In genomic region chr19:59459158-59459781, GRCm38 (mm10) we compare ENCODE assay signal across 9 mouse cellular contexts. TPM values are rescaled to one million over a fixed set of nuclear protein-coding genes. Genes with fewer than 3 reads are reported as not detected.
A peak's percentile ranks its signal among the peaks of the same experiment; 100 is the strongest.
DNase-seq lines count a peak whose midpoint lies in the region; ATAC-seq and TF ChIP-seq lines count a peak whose summit lies in the region.
"Had no signal": no experiment of that assay in that cellular context is flagged by ENCODE, and none has a peak within 500 bp of the region (broad histone marks: within the 10 kb centered on the region; RNA-seq: fewer than 3 reads in every experiment).

No protein-coding gene starts in this region.

- under 1% methylated on average over 51 of the region's 75 CpGs for WGBS in hindbrain, embryonic 11.5 days
- WGBS in limb, embryonic 14.5 days: under 1% methylated on average over 60 of the region's 75 CpGs
- WGBS in stomach, embryonic 15.5 days: under 1% methylated on average over 74 of the region's 75 CpGs

- peaks cover 89% of the 10 kb centered on the region for H3K27me3 ChIP-seq in hindbrain, embryonic 11.5 days (ENCODE audit: control insufficient read depth, insufficient read depth, low read length)
- H3K27me3 ChIP-seq in limb, embryonic 14.5 days (ENCODE audit: control insufficient read depth, insufficient read depth, low read length): peaks cover 87% of the 10 kb centered on the region
- H3K27me3 ChIP-seq in stomach, embryonic 15.5 days (replicated peaks): peaks cover 94% of the 10 kb centered on the region

- no peak for TF ChIP-seq POLR2A in limb, embryonic 14.5 days (IDR thresholded peaks at IDR 0.05; ENCODE audit: borderline replicate concordance, extremely low read depth, insufficient read depth, insufficient read length)

- ATAC-seq in hindbrain, embryonic 11.5 days (ENCODE audit: low FRiP score): peak; percentile 37
- peak; percentile 24 for ATAC-seq in limb, embryonic 14.5 days (ENCODE audit: low FRiP score, low read depth)
- ATAC-seq in stomach, embryonic 15.5 days (ENCODE audit: insufficient read depth, low FRiP score, low read depth): no peak
- ATAC-seq in monocyte, adult 5-6 weeks (replicated peaks; ENCODE audit: insufficient number of reproducible peaks, low FRiP score, low TSS enrichment, poor library complexity, severe bottlenecking): no peak

- no peaks in the 10 kb centered on the region for H3K36me3 ChIP-seq in hindbrain, embryonic 11.5 days (ENCODE audit: control insufficient read depth, insufficient read depth, low read length)
- no peaks in the 10 kb centered on the region for H3K36me3 ChIP-seq in limb, embryonic 14.5 days (ENCODE audit: control insufficient read depth, insufficient read depth, low read length)
- no peaks in the 10 kb centered on the region for H3K36me3 ChIP-seq in stomach, embryonic 15.5 days

- intact Hi-C loops in gastrocnemius, postnatal 14 days (cut with DNase I; ENCODE audit: low total_unique reads): loop anchor here (10.0 kb wide), 1 partner anchor 856 kb away; no protein-coding TSS in a partner anchor

- 0 out of 2 replicates have a peak, but pooled peaks cover 4% of the 10 kb centered on the region for H3K4me1 ChIP-seq in hindbrain, embryonic 11.5 days (replicated peaks; ENCODE audit: control insufficient read depth, insufficient read depth, low read length)
- H3K4me1 ChIP-seq in limb, embryonic 14.5 days (ENCODE audit: control insufficient read depth, insufficient read depth, low read length): no peaks in the 10 kb centered on the region
- H3K4me1 ChIP-seq in stomach, embryonic 15.5 days: peaks cover 22% of the 10 kb centered on the region

- H3K27ac ChIP-seq in hindbrain, embryonic 11.5 days (ENCODE audit: low read depth, low read length): no peak overlapping the region
- H3K27ac ChIP-seq in limb, embryonic 14.5 days (replicated peaks; ENCODE audit: low read depth, low read length): peak overlapping the region; percentile 88
- H3K27ac ChIP-seq in stomach, embryonic 15.5 days: no peak overlapping the region

- peak; percentile 29 for DNase-seq in gastrocnemius, postnatal 14 days
- DNase-seq in gastrocnemius, adult 18-20 months (ENCODE audit: low spot score): no peak
- peak; percentile 28 for DNase-seq in urinary bladder, postnatal 14 days (ENCODE audit: low spot score)
- no peak for DNase-seq in urinary bladder, postnatal 25 days (ENCODE audit: low spot score)
- DNase-seq in hindbrain, embryonic 11.5 days (ENCODE audit: low spot score): peak; percentile 80
- DNase-seq in limb, embryonic 14.5 days (ENCODE audit: low spot score): no peak

- H3K4me2 ChIP-seq in hindbrain, embryonic 11.5 days (replicated peaks; ENCODE audit: low read depth, low read length): peak overlapping the region; percentile 33
- H3K4me2 ChIP-seq in limb, embryonic 14.5 days (replicated peaks; ENCODE audit: low read depth, low read length, severe bottlenecking): peak overlapping the region; percentile 65
- H3K4me2 ChIP-seq in stomach, embryonic 15.5 days: peak overlapping the region; percentile 56

- no peaks in the 10 kb centered on the region for H3K9me3 ChIP-seq in hindbrain, embryonic 11.5 days (ENCODE audit: control insufficient read depth, low read length)
- H3K9me3 ChIP-seq in limb, embryonic 14.5 days (ENCODE audit: control insufficient read depth, low read length): no peaks in the 10 kb centered on the region
- H3K9me3 ChIP-seq in stomach, embryonic 15.5 days: no peaks in the 10 kb centered on the region

- no peak overlapping the region for H3K9ac ChIP-seq in hindbrain, embryonic 11.5 days (ENCODE audit: low read depth, low read length)
- H3K9ac ChIP-seq in limb, embryonic 14.5 days (ENCODE audit: low read depth, low read length, severe bottlenecking): peak overlapping the region; percentile 78
- no peak overlapping the region for H3K9ac ChIP-seq in stomach, embryonic 15.5 days

- peak overlapping the region; percentile 31 for H3K4me3 ChIP-seq in hindbrain, embryonic 11.5 days (ENCODE audit: low read depth, low read length)
- peak overlapping the region; percentile 50 for H3K4me3 ChIP-seq in limb, embryonic 14.5 days (replicated peaks; ENCODE audit: low read length)
- H3K4me3 ChIP-seq in stomach, embryonic 15.5 days (replicated peaks): peak overlapping the region; percentile 31

RNA-seq across cellular contexts. Expression of gene Emx2, which starts 1.1 kb away (rescaled TPM):
- 1 to 10 TPM in 1 of 2 experiments, under 1 TPM in 1; 0.66 to 1.2 TPM for total RNA-seq in gastrocnemius, postnatal 14 days (2021)
- total RNA-seq in gastrocnemius, adult 18-20 months (2021): 1 to 10 TPM; 1.1 to 1.3 TPM
- polyA plus RNA-seq in hindbrain, embryonic 11.5 days (2014; fragmentation: Nextera tagmentation; extraction: Ambion mirVana): 1.0 and 1.4 TPM in 2 replicates
- 17.3 and 20.5 TPM in 2 replicates for polyA plus RNA-seq in limb, embryonic 14.5 days (2012; rRNA removed)
- polyA plus RNA-seq in limb, embryonic 14.5 days (2014; fragmentation: Nextera tagmentation; extraction: Ambion mirVana): 13.1 and 16.1 TPM in 2 replicates
- polyA plus RNA-seq in stomach, embryonic 15.5 days (2015; fragmentation: Nextera tagmentation; extraction: Ambion mirVana): 0.08 and 0.37 TPM in 2 replicates
- not detected in 3 replicates for total RNA-seq in monocyte, adult 5-6 weeks (2017)
- total RNA-seq: hematopoietic stem cell, adult 5-6 weeks had no signal

Comparison
In these comparisons a context has a peak if more than half of its experiments do, and no peak if none do; other contexts are left out.
1. DNase-seq: peak in gastrocnemius, postnatal 14 days (single experiment), urinary bladder, postnatal 14 days (single experiment) and hindbrain, embryonic 11.5 days (single experiment); none in gastrocnemius, adult 18-20 months (single experiment), urinary bladder, postnatal 25 days (single experiment) and limb, embryonic 14.5 days (single experiment).
2. ATAC-seq: peak in hindbrain, embryonic 11.5 days (single experiment) and limb, embryonic 14.5 days (single experiment); none in stomach, embryonic 15.5 days (single experiment) and monocyte, adult 5-6 weeks (single experiment).
3. Peak in every context shown above with its lines, with median percentiles within 50 percentile points of each other: H3K4me2 ChIP-seq and H3K4me3 ChIP-seq.